In the genomic region with DNA sequence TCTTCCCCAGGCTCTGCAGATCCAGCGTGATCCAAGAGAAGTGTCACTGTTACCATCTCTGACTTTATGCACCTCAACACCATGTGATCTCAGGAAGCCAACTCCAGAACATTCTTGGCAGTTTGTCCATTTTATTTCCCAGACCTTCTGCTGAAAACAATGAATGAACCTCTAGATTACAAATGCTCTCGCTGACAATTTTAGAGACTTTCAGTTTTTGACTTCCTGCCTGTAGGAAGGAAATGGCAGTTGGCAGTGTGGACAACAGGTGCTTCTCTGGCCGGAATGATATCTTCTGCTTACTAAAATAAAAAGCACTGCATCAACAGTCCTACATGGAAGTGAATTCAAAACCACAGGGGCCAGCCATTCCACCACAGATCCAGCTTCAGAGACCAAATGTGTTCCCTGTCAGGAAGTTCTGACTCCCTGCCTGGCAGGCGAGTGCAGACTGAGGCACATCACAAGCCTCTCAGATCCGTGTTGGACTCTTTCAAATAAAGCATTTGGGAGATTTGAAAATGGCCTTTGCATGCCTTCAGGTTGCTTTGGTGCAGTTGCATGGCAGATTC, we compare ENCODE assay signal across 9 mouse cellular contexts. TPM values are rescaled to one million over a fixed set of nuclear protein-coding genes. Genes with fewer than 3 reads are reported as not detected.
DNase-seq lines count a peak whose midpoint lies in the region; ATAC-seq and TF ChIP-seq lines count a peak whose summit lies in the region.
"Had no signal": no experiment of that assay in that cellular context is flagged by ENCODE, and none has a peak within 500 bp of the region (broad histone marks: within the 10 kb centered on the region; RNA-seq: fewer than 3 reads in every experiment).

No protein-coding gene starts in this region.

- H3K4me2 ChIP-seq in liver, embryonic 12.5 days, result no peak overlapping the region
- H3K4me2 ChIP-seq in liver, embryonic 11.5 days, result no peak overlapping the region
- H3K4me2 ChIP-seq in heart, embryonic 12.5 days, result no peak overlapping the region
- H3K4me2 ChIP-seq: midbrain, embryonic 13.5 days had no signal

- H3K27me3 ChIP-seq in liver, embryonic 12.5 days (replicated peaks), result no peaks in the 10 kb centered on the region
- no peaks in the 10 kb centered on the region for H3K27me3 ChIP-seq in liver, embryonic 11.5 days (replicated peaks; ENCODE audit: control insufficient read depth, insufficient read depth, low read length)
- H3K27me3 ChIP-seq in heart, embryonic 12.5 days (replicated peaks), result no peaks in the 10 kb centered on the region
- H3K27me3 ChIP-seq: midbrain, embryonic 13.5 days had no signal

- H3K9me3 ChIP-seq in liver, embryonic 12.5 days (replicated peaks), result no peaks in the 10 kb centered on the region
- no peaks in the 10 kb centered on the region for H3K9me3 ChIP-seq in liver, embryonic 11.5 days (ENCODE audit: control insufficient read depth, low read length)
- no peaks in the 10 kb centered on the region for H3K9me3 ChIP-seq in heart, embryonic 12.5 days (replicated peaks)
- H3K9me3 ChIP-seq: midbrain, embryonic 13.5 days had no signal

- peaks cover 15% of the 10 kb centered on the region for H3K4me1 ChIP-seq in liver, embryonic 12.5 days
- H3K4me1 ChIP-seq in liver, embryonic 11.5 days (replicated peaks; ENCODE audit: control insufficient read depth, insufficient read depth, low read length), result no peaks in the 10 kb centered on the region; the same call in 1 of the 2 replicates
- 0 out of 2 replicates have a peak, but pooled peaks cover 5% of the 10 kb centered on the region for H3K4me1 ChIP-seq in heart, embryonic 12.5 days (replicated peaks)

- H3K4me3 ChIP-seq in liver, embryonic 12.5 days, result no peak overlapping the region
- no peak overlapping the region for H3K4me3 ChIP-seq in liver, embryonic 11.5 days (ENCODE audit: low read depth, low read length)
- no peak overlapping the region for H3K4me3 ChIP-seq in heart, embryonic 12.5 days
- H3K4me3 ChIP-seq in layer of hippocampus, adult 2 months, result no peak overlapping the region
- H3K4me3 ChIP-seq: midbrain, embryonic 13.5 days had no signal

- H3K9ac ChIP-seq in liver, embryonic 12.5 days, result no peak overlapping the region
- no peak overlapping the region for H3K9ac ChIP-seq in liver, embryonic 11.5 days (ENCODE audit: low read depth, low read length)
- no peak overlapping the region for H3K9ac ChIP-seq in heart, embryonic 12.5 days
- H3K9ac ChIP-seq: midbrain, embryonic 13.5 days had no signal

- peak; percentile 11 to 15 for DNase-seq in cerebellum, adult 18-20 months
- no peak for DNase-seq in cerebellum, postnatal 4 days (ENCODE audit: low spot score in 2 of 2)
- DNase-seq in liver, embryonic 11.5 days (ENCODE audit: low spot score), result no peak
- DNase-seq in layer of hippocampus, adult 2 months (ENCODE audit: low spot score in 2 of 2), result no peak
- no peak for DNase-seq in ovary, postnatal 36 days (ENCODE audit: low spot score)

- ATAC-seq in liver, embryonic 12.5 days, result no peak
- ATAC-seq in liver, embryonic 11.5 days (replicated peaks; ENCODE audit: low FRiP score), result no peak
- no peak for ATAC-seq in heart, embryonic 12.5 days (ENCODE audit: insufficient number of reproducible peaks, low FRiP score)
- 0 out of 2 replicates have a peak, but pooled peaks have one; percentile 9 for ATAC-seq in megakaryocyte-erythroid progenitor cell, adult 5-6 weeks (replicated peaks; ENCODE audit: low FRiP score, low TSS enrichment, poor library complexity, severe bottlenecking)
- ATAC-seq: midbrain, embryonic 13.5 days had no signal

- peak overlapping the region; percentile 56 for H3K27ac ChIP-seq in liver, embryonic 12.5 days
- no peak overlapping the region; the same call in 1 of the 2 replicates for H3K27ac ChIP-seq in liver, embryonic 11.5 days (ENCODE audit: low read depth, low read length)
- 0 out of 2 replicates have a peak overlapping the region, but pooled peaks have one; percentile 20 for H3K27ac ChIP-seq in heart, embryonic 12.5 days (ENCODE audit: poor library complexity, severe bottlenecking)
- no peak overlapping the region for H3K27ac ChIP-seq in layer of hippocampus, adult 2 months
- H3K27ac ChIP-seq: midbrain, embryonic 13.5 days had no signal

- WGBS in liver, embryonic 12.5 days (ENCODE audit: insufficient replicate concordance), result 27% methylated on average over 5 of the region's 5 CpGs
- 53% methylated on average over 5 of the region's 5 CpGs for WGBS in liver, embryonic 11.5 days
- 64% methylated on average over 5 of the region's 5 CpGs for WGBS in heart, embryonic 12.5 days

- TF ChIP-seq CTCF in layer of hippocampus, adult 2 months (conservative IDR thresholded peaks at IDR 0.05), result no peak

- H3K36me3 ChIP-seq in liver, embryonic 12.5 days, result no peaks in the 10 kb centered on the region
- H3K36me3 ChIP-seq in liver, embryonic 11.5 days (ENCODE audit: control insufficient read depth, insufficient read depth, low read length), result no peaks in the 10 kb centered on the region
- H3K36me3 ChIP-seq in heart, embryonic 12.5 days, result no peaks in the 10 kb centered on the region
- H3K36me3 ChIP-seq: midbrain, embryonic 13.5 days had no signal

RNA-seq across cellular contexts. Expression of a gene that starts 9.8 kb away (rescaled TPM):
- 0.12 TPM in 1 of 2 replicates, not detected in the other for polyA plus RNA-seq in liver, embryonic 12.5 days (2016; fragmentation: Nextera tagmentation; extraction: Ambion mirVana)
- not detected in 2 replicates for polyA plus RNA-seq in liver, embryonic 11.5 days (2014; fragmentation: Nextera tagmentation; extraction: Ambion mirVana)
- 0.05 and 0.09 TPM in 2 replicates for polyA plus RNA-seq in heart, embryonic 12.5 days (2016; fragmentation: Nextera tagmentation; extraction: Ambion mirVana)
- total RNA-seq in megakaryocyte-erythroid progenitor cell, adult 5-6 weeks (2014; fragmentation: Nextera tagmentation), result not detected in 2 replicates
- total RNA-seq in megakaryocyte-erythroid progenitor cell, adult 5-6 weeks (2017), result not detected in 2 replicates
- under 1 TPM; 0.10 to 0.18 TPM for total RNA-seq in layer of hippocampus, adult 2 months (2021)
- polyA plus RNA-seq: midbrain, embryonic 13.5 days had no signal

Comparison
In these comparisons a context has a peak if more than half of its experiments do, and no peak if none do; other contexts are left out.
1. DNase-seq: peak in cerebellum, adult 18-20 months (2 of 2); none in cerebellum, postnatal 4 days (0 of 2), liver, embryonic 11.5 days (single experiment), layer of hippocampus, adult 2 months (0 of 2) and ovary, postnatal 36 days (single experiment).
2. H3K27ac ChIP-seq: peak in liver, embryonic 12.5 days (single experiment) and heart, embryonic 12.5 days (single experiment); none in liver, embryonic 11.5 days (single experiment) and layer of hippocampus, adult 2 months (single experiment).